Mouse (Mus musculus) T-helper 17 cell (primary cell): Measurements from ENCODE around the gene Bcas3.

Experiments
- in situ Hi-C, 2 experiments: fragments of 300-600 bp; cut with MboI, MseI; formaldehyde crosslinking; loops; 1 replicate in 1 of 2; 2 replicates in 1 of 2; pipeline ENCODE4 v1.15.1; 2025; ENCODE audit warnings: high pct_unique_total_duplicates in 2 of 2

Gene Bcas3

DNA sequence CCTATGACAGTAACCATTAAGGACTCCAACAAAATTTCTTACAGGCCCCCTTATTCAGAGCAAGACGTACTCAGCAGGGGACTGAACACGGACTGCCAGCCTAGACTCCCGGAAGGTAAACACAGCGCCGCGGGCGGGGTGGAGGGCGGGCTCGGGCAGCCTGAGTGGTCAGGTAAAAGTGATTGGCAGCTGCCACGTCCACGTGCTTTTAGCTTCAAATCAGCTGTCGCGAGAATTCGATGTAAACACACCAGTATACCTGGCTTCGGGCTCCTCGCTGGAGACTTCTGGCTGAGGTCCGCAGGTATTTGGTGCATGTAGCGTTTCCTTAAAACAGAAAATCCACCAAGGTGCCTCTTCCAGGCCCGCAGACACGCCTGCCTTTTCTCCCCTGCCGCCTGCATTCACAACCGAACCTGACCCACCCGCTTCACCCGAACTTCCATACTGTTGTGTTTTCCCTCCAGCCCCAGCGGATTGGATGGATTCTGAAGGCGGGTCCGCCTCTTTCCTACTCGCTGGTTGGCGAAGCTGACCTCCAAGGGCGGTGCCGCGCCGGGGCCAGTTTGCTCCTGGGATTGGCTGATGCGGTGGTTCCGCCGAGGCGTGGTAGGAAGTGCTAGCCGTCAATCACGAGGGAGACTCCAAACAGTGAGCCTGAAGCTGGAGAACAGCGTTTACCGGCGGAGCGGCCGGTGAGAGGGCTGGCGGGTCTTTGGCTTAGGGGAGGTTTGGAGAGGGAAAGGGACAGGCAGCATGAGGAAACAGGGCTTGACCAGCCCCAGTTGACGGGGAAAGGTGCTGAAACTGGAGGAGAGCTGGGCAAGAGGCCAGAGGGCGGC is at the start of gene Bcas3:
Gene Bcas3, plus strand, starts transcription at position 629 of the 842 bp plus-strand sequence.
- in situ Hi-C loops = loop anchor here in 1 of 2 experiments (5.0 kb wide), 1 partner anchor 40 kb away; the partner anchor contains the start of gene Ppm1d

DNA sequence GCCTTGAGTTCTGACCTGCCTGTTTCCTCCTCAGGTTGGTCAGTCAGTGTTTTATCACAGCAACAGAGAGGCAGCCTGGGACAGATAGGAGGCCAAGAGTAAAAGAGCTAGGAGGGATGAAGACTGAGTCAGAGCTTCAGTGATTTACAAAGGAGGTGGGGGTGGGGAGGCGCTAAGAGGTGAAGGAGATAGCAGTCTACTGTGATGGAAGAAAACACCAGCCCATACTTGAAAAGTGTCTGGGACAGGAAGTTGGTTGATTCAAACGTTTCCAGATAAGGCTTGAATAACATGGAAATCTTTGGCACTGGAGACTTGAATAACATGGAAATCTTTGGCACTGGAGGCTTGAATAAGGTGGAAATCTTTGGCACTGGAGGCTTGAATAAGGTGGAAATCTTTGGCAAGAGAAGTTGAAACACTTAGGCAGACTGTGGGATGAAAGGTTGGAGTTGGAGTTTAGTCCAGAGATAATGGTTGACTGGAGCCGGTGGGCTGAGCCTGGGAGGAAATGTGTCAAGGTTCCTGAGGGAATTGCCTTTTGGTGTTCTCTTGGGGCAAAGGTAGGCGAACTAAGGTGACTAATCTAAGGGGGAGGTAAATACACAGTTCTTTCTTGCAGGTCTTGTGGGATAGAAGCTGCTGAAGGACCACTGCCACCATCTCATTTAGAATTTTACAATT is 46.2 kb upstream of the Bcas3 start:
- in situ Hi-C loops = loop anchor here in 1 of 2 experiments (5.0 kb wide), 1 partner anchor 69 kb away; the partner anchor contains the start of gene Appbp2

DNA sequence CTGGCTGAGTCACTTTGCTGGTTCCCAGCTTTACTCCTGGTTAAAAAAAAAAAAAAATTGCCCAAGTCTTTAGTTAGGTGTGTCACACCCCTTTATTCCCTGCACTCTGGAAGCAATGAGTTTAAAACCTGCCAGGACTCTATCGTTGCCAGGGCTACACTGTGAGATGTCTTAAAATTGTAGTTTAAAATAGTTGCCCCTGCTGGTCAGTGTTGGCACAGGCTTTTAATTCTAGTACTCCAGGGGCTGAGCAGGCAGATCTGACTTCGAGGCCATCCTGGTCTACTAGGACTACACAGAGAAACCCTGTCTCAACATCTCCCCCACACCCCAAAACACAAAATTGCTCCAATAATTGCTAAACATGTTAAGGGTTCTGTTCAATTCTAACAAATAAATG is 44.2 kb upstream of the Bcas3 start:
- in situ Hi-C loops = loop anchor here in 1 of 2 experiments (5.0 kb wide), 1 partner anchor 71 kb away; the partner anchor contains the start of gene Appbp2

DNA sequence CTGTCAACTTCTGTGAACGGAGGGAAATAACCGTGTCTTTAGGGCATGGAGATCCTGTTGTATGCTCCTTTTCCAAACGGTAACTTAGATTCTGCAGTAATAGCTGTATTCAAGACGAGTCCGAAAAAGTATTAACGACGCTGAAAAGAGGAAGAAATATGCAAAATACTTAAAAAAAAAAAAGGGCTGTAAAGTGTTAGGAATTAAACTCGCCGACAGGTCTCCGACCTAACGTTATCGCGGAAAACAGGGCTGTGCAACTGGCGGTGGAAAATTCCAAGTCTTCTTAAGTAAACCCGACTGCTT is 42.6 kb upstream of the Bcas3 start:
- in situ Hi-C loops = loop anchor here in 1 of 2 experiments (5.0 kb wide), 1 partner anchor 42 kb away; the partner anchor contains the start of gene Bcas3

DNA sequence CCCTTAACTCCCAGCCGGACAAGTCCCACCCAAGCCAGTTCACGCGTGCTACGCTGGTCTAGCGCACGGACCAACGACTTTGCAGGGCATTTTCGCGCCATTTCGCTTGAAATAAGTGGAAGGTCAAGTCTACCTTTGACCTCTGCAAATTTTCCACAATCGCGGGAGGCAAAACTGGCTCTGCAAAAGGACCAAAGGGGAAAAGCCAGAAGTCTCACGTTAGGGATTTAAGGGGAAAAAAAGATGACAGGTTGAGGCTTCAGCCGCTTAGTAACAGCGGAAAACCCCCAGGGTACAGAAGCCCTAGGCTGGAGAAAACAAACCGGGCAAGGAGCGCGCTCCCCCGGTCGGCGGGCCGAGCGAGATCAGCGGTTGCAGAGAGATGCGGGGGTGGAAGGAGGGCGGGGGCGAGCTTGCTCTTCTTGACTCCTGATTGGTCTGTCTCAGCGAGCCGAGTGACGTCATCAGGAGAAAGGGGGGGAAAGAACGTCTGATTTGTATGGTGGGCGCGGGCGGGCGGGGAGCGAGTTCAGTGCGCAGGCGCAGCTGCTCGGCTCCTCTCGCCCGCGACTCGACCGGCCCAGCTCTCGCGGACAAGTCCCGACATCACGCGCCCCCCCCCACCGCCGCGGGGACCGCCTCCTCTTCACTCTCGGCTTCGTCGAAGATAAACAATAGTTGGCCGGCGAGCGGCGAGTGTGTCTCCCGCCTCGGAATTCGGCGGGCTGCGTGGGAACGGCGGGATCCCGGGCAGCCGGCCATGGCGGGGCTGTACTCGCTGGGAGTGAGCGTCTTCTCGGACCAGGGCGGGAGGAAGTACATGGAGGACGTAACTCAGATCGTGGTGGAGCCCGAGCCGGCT is 42.0 kb upstream of the Bcas3 start, which contains the start of gene Ppm1d:
Gene Ppm1d, plus strand, starts transcription at position 532 of the 862 bp plus-strand sequence.
- in situ Hi-C loops = loop anchor here in 1 of 2 experiments (5.0 kb wide), 1 partner anchor 41 kb away; the partner anchor contains the start of gene Bcas3

DNA sequence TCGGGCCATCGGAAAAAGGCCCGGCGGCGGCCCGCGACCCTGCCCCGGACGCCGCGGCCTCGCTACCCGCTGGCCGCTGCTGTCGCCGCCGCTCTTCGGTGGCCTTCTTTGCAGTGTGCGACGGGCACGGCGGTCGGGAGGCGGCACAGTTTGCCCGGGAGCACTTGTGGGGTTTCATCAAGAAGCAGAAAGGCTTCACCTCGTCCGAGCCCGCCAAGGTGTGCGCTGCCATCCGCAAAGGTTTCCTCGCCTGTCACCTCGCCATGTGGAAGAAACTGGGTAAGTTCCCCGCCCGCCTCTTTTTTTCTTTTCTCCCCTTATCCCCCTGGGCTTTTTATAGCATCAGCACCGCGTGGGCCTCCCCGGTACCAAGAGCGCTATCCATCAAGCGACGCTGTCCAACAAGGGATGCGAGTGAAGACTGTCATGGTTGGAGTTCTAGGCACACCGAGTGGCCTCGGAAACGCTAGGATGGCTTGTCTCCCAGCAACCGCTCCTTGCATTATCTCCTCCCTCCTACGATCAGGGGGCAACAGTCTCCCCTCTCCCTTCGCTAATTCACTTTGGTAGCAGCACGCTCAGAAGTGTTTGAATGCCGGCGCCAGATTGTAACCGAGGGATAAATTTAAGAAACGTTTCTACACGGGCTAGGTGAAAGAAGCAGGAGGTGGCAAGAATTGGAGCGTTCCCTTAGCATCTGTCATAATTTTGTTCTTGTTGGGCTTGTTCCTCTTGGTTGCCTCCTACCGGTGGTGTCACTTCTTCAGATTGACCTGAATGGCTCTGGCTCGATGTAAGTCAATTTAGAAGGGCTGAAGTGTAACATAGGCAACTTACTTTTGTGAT is 41.1 kb upstream of the Bcas3 start:
- in situ Hi-C loops = loop anchor here in 1 of 2 experiments (5.0 kb wide), 1 partner anchor 40 kb away; the partner anchor contains the start of gene Bcas3

DNA sequence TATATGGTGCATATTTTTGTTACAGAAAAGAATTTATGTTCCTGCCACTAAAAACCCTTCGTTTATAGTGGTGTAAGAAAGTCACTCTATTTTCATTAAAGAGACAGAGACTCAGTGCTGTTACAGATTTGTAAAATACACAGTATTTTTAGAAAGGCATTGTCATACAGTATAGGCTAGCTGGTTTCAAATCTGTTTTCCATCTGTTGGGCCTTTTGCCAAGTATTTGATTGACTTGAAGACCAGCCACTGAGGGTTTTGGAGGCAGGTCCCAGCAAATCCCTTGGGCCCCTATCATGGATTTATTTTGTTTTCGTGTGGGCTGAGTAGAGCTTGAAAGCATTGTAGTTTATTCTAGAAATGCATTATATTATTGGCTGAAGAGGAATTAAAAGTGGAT is 40.1 kb upstream of the Bcas3 start:
- in situ Hi-C loops = loop anchor here in 1 of 2 experiments (5.0 kb wide), 1 partner anchor 39 kb away; the partner anchor contains the start of gene Bcas3

DNA sequence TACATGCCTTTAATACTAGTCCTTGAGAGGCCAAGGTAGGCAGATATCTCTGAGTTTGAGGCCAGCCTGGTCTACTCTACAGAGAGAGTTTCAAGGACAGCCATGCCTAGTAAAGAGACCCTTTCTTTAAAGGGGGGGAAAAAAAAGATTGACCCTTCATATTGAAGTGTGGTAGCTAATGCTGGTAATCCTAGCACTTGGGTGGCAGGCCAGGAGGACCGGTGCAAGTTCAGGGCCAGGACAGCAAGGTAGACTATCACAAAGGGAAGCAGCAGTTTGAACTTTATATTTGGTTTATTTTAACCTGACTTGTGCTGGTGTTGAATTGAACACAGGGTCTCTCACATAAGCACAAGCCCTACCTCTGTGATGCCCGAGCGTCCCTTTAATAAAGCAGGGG is 39.6 kb upstream of the Bcas3 start:
- in situ Hi-C loops = loop anchor here in 1 of 2 experiments (5.0 kb wide), 1 partner anchor 39 kb away; the partner anchor contains the start of gene Bcas3

DNA sequence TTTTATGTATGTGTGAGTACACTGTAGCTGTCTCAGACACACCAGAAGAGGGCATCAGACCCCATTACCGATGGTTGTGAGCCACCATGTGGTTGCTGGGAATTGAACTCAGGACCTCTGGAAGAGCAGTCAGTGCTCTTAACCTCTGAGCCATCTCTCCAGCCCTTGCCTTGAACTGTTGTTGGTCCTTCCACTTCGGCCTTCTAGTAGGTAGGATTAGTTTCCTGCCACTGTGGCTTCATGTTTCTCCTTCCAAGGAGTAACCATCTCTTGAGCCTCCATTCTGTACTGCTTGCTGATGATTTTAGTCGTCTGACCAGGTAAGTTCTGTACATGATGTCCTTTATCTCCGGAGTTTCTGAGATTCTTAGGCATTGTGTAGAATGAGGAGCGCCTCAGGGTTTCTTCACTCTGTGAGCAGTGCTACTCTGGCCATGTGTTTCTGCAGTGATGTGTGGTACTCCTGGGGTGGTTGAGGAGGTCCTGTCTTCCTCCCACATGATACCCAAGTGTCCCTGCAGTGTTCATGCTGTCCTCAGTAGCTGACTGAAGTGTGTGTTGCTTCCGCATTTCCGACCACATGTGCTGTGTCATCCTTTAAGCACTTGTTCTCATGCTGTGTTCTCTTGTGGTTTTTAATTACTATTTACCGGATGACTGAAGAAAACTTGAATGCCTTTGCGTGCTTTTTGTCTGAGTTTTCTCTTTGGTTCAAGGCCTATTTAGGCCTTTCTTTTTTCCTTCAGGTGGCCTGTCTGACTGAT is 29.2 kb upstream of the Bcas3 start:
- in situ Hi-C loops = no loop called here

DNA sequence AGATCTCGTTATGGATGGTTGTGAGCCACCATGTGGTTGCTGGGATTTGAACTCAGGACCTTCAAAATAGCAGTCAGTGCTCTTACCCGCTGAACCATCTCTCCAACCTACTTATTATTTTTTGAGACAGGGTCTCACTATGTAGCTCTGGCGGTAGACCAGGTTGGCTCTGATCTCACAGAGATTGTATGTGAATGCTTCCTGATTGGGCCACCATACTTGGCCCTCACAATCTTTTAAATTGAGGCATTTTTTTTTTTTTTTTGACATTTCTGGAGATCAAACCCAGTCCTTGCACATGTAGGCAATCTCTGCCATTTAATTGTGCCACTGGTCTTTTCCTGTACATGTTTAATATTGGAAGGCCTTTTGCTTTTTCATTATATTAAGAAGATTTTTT is 24.2 kb upstream of the Bcas3 start:
- in situ Hi-C loops = no loop called here

DNA sequence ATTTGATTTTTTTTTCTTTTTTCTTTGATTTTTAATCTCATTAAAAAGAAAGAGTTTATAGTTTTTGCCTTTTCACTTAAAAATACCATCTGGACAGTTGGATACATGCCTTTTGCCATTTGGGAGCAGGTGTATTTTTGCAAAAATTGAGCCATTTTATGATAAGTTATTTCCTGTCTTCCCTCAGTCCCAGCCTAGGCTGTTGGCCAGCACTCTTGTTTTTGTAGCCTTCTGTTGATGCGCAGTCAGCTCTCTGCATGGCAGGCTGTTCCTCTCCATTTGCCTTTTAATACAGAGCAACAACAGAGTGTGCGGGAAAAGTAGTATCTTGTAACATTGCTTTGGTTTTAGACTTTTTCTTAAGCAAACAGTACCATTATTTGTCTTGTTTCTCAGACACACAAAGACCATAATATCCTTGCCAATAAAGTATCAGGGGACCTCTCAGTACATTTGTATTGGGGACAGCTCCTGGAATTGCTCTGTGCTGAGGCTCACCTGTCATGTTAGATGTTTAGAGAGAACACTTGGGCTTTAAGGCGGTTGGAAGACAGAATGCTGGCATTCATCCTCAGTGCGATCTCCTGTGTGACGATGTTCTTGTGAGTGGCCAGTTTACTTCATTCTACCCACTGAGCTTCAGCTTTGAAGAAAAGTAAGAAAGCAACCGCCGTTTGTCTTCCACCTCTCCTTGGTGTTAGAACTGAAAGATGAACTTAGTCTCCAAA is 23.6 kb upstream of the Bcas3 start:
- in situ Hi-C loops = no loop called here

DNA sequence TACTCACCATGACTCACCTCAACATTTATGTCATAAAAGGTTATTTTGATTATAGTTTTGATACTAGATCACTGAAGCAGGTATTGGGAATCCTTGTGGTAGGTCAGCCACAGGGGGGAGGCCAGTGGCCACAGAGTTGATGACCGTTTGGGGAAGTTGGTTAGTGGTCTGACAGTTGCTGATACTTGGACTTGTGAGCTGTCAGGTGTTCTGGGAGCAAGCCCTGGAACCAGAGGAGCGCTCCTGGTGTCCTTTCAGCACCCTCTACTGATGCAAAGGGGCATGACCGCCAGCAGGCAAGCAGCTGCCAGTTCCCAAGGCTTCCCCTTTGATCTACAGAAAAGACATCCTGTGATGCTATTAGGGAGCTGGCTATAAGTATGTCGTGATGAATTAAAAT is 18.2 kb upstream of the Bcas3 start:
- in situ Hi-C loops = loop anchor here (5.0 kb wide), 2 partner anchors 62 to 67 kb away; no protein-coding TSS in a partner anchor

DNA sequence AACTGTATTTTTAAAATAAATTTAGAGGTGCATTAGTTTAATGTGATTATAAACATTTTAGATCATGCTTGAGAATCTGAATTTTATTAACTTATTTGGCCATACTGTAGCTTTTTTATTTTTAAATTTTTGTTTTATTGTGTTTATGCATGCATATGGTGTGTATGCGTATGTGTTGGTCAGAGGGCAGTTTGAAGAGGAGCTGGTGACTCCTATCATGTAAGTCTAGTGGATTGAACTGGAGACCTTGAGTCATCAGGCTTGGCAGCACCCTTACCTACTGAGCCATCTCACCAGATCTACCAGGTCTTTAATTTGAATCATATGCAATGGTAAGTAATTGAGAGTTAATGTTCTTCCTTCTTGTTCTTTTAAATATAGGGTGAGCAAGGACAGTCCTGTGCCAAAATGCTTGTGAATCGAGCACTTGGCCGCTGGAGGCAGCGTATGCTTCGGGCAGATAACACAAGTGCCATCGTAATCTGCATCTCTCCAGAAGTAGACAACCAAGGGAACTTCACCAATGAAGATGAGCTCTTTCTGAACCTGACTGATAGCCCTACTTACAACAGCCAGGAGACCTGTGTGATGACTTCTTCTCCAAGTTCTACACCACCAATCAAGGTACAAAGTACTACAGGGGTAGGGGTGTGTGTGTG is 13.7 kb upstream of the Bcas3 start:
- in situ Hi-C loops = no loop called here

DNA sequence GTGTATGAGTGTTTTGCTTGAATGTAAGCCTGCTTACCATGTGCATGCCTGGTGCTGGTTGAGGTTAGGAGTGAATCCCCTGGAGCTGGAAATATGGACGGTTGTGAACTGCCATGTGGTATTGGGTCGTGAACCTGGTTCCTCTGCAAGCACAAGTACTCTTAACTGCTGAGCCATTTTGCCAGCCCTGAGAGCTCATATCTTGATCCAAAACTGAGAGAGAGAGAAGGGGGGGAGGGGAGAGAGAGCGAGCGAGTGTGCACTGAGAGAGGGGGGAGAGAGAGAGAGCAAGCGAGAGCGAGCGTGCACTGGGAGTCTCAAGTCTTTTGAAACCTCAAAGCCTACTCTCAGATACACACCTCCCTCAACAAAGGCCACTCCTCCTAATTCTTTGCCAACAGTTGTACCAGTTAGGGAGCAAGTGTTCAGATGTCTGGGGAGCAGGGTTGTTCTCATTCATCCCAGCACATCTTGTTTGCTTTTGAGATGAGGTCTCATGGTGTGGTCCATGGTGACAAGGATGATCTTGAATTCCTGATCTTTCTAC is 12.8 kb upstream of the Bcas3 start:
- in situ Hi-C loops = loop anchor here in 1 of 2 experiments (10.0 kb wide), 1 partner anchor 135 kb away; no protein-coding TSS in a partner anchor

DNA sequence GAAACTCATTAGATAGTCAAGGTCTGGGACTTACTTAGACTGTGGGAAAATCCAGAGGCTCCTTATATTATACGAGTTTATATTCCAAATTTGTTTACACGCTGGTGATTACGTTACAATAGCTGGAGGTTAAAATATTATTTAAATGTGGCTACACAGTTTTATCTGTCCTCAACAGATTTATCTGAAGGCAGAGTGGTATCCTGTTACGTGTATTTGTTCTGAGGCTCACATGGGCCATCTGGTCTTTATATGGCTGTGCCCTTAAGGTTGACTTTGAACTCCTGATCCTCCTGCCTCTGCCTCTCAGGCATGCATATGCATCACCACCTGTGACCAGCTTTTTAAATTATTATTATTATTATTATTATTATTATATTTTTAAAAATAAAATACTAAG is 852 bp downstream of the Bcas3 start:
- in situ Hi-C loops = loop anchor here in 1 of 2 experiments (5.0 kb wide), 1 partner anchor 42 kb away; the partner anchor contains the start of gene Ppm1d

DNA sequence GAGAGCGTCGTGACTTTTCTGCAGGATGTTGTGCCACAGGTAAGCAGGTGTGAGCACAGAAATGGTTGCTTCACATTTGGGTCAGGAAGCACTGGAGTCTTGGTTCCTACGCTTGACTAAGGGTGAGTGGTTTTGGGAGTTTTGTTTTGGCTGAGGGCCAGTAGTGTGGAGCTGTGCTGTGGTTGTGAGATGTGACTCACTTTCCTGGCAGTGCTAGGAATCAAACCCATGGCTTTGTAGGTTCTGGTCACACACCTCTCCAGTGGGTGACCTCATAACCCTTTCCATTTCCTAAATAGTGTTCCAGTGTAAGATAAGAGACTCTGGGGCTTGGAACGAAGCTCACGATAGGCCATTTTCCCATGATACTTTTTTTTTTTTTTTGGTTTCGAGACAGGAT is 6.7 kb downstream of the Bcas3 start:
- in situ Hi-C loops = no loop called here

DNA sequence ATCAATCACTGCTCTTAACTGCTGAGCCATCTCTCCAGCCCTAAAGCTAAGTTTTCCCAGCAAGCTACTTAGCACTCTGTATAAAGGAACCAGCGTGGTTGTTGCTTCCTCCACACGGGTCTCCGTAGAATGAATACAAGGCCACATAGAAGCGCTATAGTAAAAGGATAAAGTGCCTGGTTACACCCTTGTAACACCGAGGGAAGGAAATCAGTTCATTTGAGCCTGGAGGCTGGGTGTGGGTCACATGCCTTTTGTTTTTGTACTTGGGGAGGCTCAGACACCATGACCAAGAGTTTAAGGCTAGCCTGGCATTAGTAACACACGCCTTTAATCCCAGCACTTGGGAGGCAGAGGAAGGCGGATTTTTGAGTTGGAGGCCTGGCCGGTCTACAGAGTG is 8.7 kb downstream of the Bcas3 start:
- in situ Hi-C loops = no loop called here

DNA sequence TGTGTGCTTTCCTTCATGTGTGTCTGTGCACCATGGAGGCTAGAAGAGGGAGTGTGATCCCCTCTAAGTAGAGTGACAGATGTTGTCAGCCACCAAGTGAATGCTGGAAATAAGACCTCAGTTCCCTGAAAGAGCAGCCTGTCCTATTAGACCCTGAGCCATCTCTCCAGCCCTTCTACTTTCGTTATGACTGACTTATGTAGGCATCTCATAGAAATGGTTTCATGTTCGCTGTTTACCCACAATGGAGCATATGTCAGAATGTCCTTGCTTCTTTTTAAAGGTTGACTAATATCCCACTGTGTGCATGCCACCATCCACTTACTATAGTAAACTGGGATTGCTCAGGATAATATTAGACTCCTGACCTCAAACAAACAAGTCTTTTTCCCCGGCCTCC is 13.2 kb downstream of the Bcas3 start:
- in situ Hi-C loops = no loop called here
